Mouse (Mus musculus) erythroblast, embryonic 14.5 days (primary cell): ENCODE data around the gene Krt222.

ENCODE experiments used
- GATA1 ChIP-seq: IDR thresholded peaks from 2 replicates; pipeline ENCODE4 v1.6.1; 2012; ENCODE audit warnings: low read length, inconsistent platforms, mixed read lengths
- TAL1 ChIP-seq: IDR thresholded peaks from 3 replicates; pipeline ENCODE4 v1.6.1; 2012; ENCODE audit warnings: low read length, inconsistent platforms, mixed read lengths

GRCm38 (mm10) chr11:99212693-99213092 lies 31.2 kb downstream of the Krt222 start:
- TF ChIP-seq TAL1 = no peak
- no peak for TF ChIP-seq GATA1
